Mouse (Mus musculus) cortical plate, adult 2 months (tissue): ENCODE results near the gene Sdhb.

Source experiments
- CTCF ChIP-seq: fragments of 200-500 bp; IDR thresholded peaks from 2 replicates; pipeline ENCODE4 v1.5.1; 2011; ENCODE audit warnings: mild to moderate bottlenecking, control low read depth, low read length; ENCODE audit not compliant: insufficient read depth; ENCODE audit errors: extremely low read depth
- POLR2A ChIP-seq: fragments of 200-500 bp; IDR thresholded peaks from 2 replicates; pipeline ENCODE4 v1.6.1; 2011; ENCODE audit warnings: mild to moderate bottlenecking, low read length, control low read depth; ENCODE audit not compliant: insufficient read depth; ENCODE audit errors: extremely low read depth

DNA sequence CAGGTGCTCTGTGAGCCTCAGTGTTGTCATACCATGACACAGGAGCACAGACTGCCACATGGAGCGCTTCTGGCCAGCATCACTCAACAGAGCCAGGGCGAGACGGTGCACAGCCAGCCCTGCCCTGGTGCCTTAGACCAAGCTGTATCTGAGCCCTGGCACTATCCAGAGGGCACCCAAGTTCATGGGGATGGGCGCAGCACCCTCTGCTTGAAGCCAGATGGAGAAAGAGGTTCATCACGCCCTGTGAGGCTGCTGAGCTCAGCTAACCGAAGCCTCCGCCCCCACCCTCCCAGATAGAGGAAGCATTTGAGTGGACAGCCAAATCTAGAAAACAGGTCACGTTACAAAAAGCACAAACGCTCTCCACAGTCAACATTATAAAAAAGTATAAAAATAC, 55.3 kb downstream of the Sdhb start:
- TF ChIP-seq POLR2A (no peak), CTCF (no peak)
